Mouse (Mus musculus): ENCODE data around the gene Cux1. TPM values are rescaled to one million over a fixed set of nuclear protein-coding genes. Genes with fewer than 3 reads are reported as not detected.

Cux1 gene
- total RNA-seq, 2 experiments from 2014 or later, result 34.5 to 36.4 TPM

DNA sequence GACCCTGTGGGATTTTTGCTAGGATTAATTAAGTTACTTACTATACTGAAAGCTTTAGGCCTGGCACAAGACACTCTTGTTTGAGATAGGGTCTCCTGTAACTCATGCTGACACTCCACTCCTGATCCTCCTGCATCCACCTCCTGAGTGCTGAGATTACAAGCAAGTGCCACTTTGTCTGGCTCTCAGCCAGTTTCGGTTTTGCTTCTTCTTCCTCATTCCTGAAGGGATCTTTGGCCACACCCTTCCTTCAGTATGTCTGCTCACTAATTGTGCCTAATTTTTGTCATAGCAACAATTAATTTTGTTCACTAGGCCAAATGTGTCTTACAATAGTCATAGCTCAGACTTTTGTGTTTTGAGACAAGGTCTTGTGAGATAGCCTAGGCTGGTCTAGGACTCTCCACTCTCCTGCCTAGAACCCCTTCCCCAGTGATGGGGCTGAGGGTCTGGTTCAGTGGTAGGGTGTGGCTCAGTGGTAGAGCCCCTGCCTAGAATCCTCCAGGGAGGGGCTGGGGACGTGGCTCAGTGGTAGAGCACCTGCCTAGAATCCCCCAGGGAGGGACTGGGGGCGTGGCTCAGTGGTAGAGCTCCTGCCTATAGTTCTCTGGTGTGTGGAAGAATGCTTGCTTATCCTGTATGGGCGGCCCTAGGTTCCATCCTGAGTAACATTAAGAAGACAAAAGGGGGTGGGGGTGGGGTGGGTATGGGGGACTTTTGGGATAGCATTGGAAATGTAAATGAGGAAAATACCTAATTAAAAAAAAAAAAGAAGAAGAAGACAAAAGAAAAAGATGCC, 16.6 kb upstream of the Cux1 start:
- no peak overlapping the region for H3K27ac ChIP-seq
- DNase-seq (ENCODE audit: low spot score in 2 of 2), result no peak
- TF ChIP-seq CTCF (conservative IDR thresholded peaks at IDR 0.05), result no peak
- no peak overlapping the region for H3K4me3 ChIP-seq

DNA sequence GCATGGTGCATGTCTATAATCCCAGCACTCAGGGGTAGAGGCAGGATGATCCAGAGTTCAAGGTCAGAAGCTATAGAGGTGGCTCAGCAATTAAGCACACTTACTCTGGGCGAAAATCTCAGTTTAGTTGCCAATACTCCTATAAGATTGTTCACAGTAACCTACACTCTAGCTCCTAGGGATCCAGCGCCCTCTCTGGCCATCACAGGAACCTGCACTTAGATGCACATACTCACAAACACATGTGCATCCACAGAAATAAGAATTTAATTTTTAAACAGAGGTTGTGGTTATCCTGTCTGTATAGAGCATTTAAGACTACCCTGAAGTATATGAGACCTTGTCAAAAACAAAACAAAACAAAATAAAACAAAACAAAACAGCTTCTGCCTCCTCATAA, 16.0 kb upstream of the Cux1 start:
- Histone ChIP-seq H3K27ac (no peak overlapping the region), H3K4me3 (no peak overlapping the region)
- peak; percentile 36 for TF ChIP-seq CTCF (conservative IDR thresholded peaks at IDR 0.05)
- DNase-seq (ENCODE audit: low spot score in 2 of 2), result no peak

DNA sequence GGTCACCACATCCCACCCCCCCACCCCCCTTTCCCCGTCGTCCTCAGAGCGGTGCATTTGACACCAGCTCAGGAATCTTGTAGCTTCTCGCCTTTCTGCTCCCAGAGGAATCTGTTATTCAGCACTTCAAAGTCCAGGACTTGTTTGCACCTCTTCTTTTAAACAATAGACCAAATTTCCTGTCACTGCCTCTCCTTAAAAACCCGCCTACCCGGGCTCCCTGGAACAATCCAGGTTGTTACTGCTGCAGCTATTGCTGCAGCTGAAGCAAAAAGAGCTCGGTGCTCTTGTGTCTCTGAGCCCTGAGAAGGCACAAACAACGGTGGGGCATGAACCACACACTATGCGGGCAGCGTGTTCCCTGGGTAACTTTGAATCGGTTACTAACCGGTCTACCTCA, 14.9 kb upstream of the Cux1 start:
- H3K4me3 ChIP-seq, result no peak overlapping the region
- TF ChIP-seq CTCF (conservative IDR thresholded peaks at IDR 0.05), result no peak
- H3K27ac ChIP-seq, result no peak overlapping the region
- no peak for DNase-seq (ENCODE audit: low spot score in 2 of 2)

DNA sequence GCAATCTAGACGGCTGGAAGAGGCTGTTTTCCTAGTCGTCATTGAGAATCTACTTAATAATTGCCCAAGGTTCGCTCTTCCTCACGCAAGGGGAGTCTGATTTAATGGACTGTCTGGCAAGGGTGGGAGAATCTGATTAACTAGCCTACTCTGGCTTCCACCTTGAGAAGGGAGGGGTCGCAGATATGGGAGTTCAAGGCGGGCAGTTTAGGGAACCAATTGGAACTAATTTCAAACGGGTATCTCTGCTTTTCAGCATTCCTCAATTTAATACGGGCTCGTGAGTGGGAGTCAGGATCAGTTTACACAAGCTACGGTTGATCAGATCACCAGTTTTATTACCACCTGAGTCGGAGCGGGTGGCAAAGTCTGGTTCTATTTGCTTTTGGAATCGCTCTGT, 14.3 kb upstream of the Cux1 start:
- Histone ChIP-seq H3K27ac (no peak overlapping the region), H3K4me3 (no peak overlapping the region)
- no peak for DNase-seq (ENCODE audit: low spot score in 2 of 2)
- no peak for TF ChIP-seq CTCF (conservative IDR thresholded peaks at IDR 0.05)

DNA sequence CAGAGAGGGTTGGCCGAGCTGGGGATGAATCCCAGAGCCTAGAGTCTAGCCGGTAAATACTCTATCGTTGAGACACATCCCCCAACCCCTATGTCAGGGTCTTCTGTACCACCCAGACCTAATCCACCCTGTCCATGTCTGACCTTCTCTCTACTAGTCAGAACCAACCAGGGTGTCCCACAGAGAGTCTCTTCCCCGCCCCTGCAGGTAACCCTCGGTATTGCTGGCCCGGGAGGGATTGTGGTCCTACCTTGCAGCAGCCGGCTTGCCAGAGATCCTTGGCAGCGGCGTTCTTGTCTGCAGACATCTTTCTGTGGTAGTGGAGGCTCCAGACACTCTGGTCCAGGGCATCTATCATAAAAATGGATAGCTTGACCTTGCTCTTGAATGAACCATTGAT, 13.9 kb upstream of the Cux1 start:
- no peak for DNase-seq (ENCODE audit: low spot score in 2 of 2)
- H3K4me3 ChIP-seq, result no peak overlapping the region
- TF ChIP-seq CTCF (conservative IDR thresholded peaks at IDR 0.05), result peak; percentile 61
- H3K27ac ChIP-seq, result no peak overlapping the region

DNA sequence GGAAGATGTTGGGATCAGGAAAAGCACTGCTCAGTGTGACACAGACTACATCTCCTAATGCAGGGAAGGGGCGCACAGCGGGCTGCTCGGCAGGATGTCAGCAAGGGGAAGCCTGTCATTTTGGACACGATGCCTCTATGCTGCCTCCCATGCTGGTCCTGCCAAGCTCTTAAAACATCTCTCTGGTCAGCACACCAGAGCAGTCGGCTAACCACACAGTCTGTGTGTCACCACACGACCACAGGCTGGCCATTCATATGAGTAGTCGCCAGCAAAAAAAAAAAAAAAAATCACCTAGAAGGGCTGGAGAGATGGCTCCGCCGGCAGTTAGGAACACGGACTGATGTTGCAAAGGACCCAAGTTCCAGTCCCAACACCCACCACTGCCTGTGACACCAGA, 10.9 kb upstream of the Cux1 start:
- DNase-seq (ENCODE audit: low spot score in 2 of 2), result no peak
- no peak overlapping the region for H3K4me3 ChIP-seq
- TF ChIP-seq CTCF (conservative IDR thresholded peaks at IDR 0.05), result no peak

DNA sequence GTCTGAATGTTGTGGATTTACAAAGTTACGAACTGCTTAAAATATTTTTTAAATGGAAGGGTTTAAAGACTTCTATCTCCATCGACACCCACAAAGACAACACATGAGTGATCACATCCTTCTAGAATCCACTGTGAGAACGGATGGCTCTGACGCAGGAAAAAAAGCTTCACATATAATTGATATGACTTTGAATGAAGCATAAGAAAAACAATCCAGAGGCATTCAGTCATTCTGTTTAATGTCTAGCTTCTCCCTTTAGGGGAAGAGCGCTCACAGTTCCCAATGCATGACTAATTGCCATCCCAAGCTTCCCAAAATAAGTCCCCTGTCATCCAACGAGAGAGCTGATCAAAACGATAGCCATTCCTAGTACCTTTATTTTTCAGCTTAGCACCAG, 2.9 kb upstream of the Cux1 start:
- no peak for TF ChIP-seq CTCF (conservative IDR thresholded peaks at IDR 0.05)
- Histone ChIP-seq H3K4me3 (no peak overlapping the region), H3K27ac (no peak overlapping the region)
- no peak for DNase-seq (ENCODE audit: low spot score in 2 of 2)

More for the DNA sequence above, 10.9 kb upstream of the Cux1 start:
- no peak overlapping the region for H3K27ac ChIP-seq

DNA sequence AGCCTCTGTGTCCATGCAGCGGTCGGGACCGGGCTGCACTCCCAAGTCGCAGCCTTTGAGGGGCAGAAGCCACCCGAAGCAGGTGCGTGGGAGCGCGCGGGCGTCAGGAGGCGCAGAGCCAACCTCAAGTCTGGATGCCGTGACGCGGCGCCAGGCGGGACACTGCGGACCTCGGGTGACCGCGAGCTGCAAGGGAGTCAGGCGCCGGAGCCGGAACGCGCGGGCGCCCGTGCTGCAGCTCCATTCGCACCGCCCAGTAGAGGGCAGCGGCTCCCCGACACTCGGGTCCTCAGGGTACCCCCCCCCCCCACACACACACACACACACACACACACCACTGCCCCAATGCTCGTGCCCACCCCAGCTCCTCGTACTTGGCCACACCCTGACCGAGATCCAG, 1.5 kb upstream of the Cux1 start:
- peak; percentile 73 for TF ChIP-seq CTCF (conservative IDR thresholded peaks at IDR 0.05)
- no peak overlapping the region for H3K27ac ChIP-seq
- H3K4me3 ChIP-seq, result peak overlapping the region; percentile 85
- peak; percentile 27 to 64 for DNase-seq (ENCODE audit: low spot score in 2 of 2)

DNA sequence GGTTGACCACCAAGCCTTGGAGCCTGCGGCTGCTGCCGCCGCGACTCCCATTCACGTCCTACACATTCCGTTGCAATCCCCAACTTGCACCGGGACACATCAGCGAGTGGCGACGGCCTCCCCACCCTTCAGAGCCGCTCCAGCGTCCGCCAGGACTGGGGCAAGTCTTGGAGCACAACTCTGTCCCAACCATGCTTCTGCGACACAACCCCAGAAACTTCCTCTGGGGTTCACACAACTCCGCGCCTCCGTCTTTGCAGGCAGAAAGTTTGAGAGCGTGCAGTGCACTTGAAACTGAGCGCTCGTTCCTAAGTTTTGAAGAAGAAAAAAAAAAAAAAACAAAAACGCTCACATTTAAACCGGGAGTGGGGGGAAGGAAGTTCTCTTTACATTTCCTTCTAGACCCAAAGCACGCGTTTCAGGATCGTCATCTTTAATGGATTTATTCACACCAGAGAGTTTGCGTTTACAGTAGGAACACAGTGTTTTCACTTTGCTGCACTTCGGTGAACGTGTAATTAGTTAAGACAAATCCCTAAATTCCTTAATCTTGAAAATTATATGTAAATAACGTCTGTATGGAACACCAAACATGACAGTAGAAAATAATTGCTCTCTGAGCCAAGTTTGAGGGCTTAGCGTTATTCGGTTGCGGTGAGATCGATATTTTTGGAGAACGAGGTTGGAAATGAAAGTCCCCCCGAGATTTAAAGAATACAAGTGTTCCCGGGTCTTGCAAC, 906 bp upstream of the Cux1 start:
- no peak for DNase-seq (ENCODE audit: low spot score in 2 of 2)
- TF ChIP-seq CTCF (conservative IDR thresholded peaks at IDR 0.05), result no peak
- peak overlapping the region; percentile 85 for H3K4me3 ChIP-seq
- no peak overlapping the region; the same call in 1 of the 2 replicates for H3K27ac ChIP-seq

DNA sequence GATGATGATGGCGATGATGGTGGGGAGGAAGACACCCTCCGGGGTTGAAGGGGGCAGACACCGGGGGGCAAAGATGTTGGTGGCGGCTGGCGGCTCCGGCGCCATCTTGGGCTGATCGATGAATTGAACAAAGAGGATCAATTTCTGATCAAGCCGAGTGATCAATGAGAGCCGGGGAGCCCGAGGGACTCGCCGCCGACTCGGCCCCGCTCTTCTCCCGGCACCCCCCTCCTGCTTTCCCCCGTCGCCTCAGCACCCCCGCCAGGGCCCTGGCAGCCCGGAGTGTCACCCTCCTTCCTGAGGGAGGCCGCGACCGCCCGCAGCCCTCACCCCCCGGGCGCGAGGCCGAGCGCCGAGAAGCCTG, 496 bp downstream of the Cux1 start:
- no peak for TF ChIP-seq CTCF (conservative IDR thresholded peaks at IDR 0.05)
- H3K4me3 ChIP-seq, result peak overlapping the region; percentile 85
- peak in 1 of 2 experiments; percentile 0 for DNase-seq (ENCODE audit: low spot score in 2 of 2)
- H3K27ac ChIP-seq, result peak overlapping the region; percentile 88

DNA sequence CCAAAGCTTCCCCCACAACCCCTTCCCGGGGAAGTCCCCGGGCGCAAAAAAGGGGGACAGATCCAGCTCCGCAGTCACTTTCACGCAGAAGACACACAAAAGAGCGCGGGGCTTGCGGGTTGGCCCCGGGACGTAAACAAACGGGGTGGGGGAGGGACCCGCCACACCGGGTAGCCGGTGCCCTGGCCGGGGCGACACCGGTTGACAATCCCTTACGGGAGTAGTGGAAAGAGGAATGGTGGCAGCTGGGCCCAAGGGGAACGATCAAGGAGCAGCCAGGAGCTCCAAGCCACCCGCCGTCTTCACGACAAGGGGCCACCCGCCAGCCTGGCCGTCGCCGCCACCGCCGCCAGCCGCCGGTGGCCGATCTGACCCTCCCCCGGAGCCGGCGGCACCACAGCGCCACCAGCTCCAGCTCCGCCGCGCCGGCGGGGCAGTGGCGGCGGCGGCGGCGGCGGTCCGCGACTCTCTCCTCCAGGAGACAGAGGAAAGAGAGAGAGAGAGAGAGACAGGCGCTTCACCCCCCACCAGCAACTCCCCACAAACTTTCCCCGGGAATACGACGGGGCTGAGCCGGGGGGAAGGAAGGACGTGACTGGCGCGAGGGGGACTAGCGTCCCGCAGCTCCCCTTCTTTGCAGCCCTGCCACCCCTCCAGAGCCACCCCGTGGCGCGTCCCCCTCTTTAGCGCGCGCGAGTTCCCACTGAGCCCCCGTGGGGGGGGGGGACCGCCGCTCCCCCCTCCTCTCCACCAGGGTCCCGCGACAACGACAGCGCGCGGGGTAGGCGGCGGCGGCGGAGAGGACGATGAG, 1.1 kb downstream of the Cux1 start:
- TF ChIP-seq CTCF (conservative IDR thresholded peaks at IDR 0.05), result peak; percentile 25; the same call in 1 of the 2 replicates
- DNase-seq (ENCODE audit: low spot score in 2 of 2), result peak; percentile 7 to 38

DNA sequence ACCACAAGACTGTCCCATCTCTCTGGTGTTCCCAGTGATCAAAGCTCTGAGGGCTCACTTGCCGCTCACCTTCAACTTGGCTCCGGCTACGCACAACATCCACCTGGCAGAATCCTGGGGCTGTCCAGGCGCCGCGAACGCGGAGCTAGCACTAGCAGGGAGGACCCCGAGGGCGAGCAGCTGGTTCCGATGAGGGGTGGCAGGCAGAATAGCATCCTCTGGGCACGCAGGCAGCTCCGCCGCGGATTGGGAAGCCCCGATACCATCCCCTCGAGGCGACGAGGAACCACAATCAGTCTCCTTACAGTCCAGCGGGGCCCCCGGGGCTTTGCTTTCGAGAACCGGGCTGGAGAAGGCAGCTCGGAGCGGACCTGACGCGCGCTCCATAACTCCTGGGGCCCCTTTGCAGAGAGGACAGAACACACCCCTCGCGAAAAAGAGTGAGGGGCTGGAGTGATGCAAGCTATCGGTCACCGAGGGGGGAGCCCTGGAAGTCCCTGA, 1.9 kb downstream of the Cux1 start:
- DNase-seq (ENCODE audit: low spot score in 2 of 2), result no peak
- Histone ChIP-seq H3K4me3 (peak overlapping the region; percentile 85), H3K27ac (no peak overlapping the region)
- TF ChIP-seq CTCF (conservative IDR thresholded peaks at IDR 0.05), result no peak

More for the DNA sequence above, 1.1 kb downstream of the Cux1 start:
- Histone ChIP-seq H3K27ac (peak overlapping the region; percentile 88), H3K4me3 (peak overlapping the region; percentile 85)
